Mouse (Mus musculus) embryonic fibroblast, embryonic 13.5 days (primary cell): ENCODE results near the gene Tbxa2r.

ENCODE experiments used
- CTCF ChIP-seq: IDR thresholded peaks from 2 replicates; pipeline ENCODE4 v1.5.1; 2011; ENCODE audit warnings: mild to moderate bottlenecking, control low read depth, low read length, moderate library complexity, borderline replicate concordance; ENCODE audit not compliant: insufficient read depth
- POLR2A ChIP-seq: IDR thresholded peaks from 2 replicates; pipeline ENCODE4 v1.6.1; 2011; ENCODE audit warnings: low read depth, mild to moderate bottlenecking, control low read depth, low read length, moderate library complexity

GRCm38 (mm10) chr10:81325176-81325575 is 3.4 kb upstream of the Tbxa2r start:
- TF ChIP-seq CTCF: no peak
- TF ChIP-seq POLR2A: no peak
